Mouse (Mus musculus): ENCODE results near the gene Gm11172. TPM values are rescaled to one million over a fixed set of nuclear protein-coding genes. Genes with fewer than 3 reads are reported as not detected.

Gm11172 gene
- not detected in 2 replicates for polyA plus RNA-seq (2014; fragmentation: Nextera tagmentation; extraction: Ambion mirVana)

DNA sequence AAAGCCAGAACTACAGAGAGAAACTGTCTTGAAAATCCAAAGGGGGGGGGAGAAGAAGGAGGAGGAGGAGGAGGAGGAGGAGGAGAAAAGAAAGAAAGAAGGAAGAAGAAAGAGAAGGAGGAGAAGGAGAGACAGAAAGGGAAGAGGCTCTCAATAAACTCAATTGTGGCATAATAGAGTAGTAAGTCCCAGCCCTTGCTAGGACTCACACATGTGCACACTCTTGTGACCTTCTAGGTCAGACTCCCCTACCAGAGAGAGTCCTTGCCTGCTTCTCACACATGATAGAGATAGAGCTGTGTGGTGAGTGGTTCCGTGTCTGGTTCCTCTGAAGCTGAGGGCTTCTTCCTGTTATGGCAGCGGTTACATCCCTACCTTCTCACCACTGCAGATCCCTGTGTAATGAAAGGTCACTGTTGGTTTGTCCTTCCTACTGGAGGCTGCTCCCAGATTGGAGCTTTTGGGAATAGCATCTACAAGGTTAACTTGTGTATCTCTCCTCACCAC is at the start of gene Gm11172:
Gene Gm11172, plus strand, starts transcription at position 51 of the 507 bp plus-strand sequence.
- Histone ChIP-seq H3K36me3 (ENCODE audit: control insufficient read depth, insufficient read depth, low read length) (no peaks in the 10 kb centered on the region), H3K9me3 (ENCODE audit: control insufficient read depth, low read length) (no peaks in the 10 kb centered on the region), H3K4me1 (replicated peaks; ENCODE audit: control insufficient read depth, insufficient read depth, low read length) (no peaks in the 10 kb centered on the region), H3K27me3 (replicated peaks; ENCODE audit: control insufficient read depth, insufficient read depth, low read length) (no peaks in the 10 kb centered on the region), H3K4me2 (ENCODE audit: low read length) (no peak within 1 kb of the TSS), H3K27ac (ENCODE audit: low read depth) (no peak within 1 kb of the TSS), H3K9ac (ENCODE audit: low read length) (no peak within 1 kb of the TSS), H3K4me3 (ENCODE audit: low read depth, low read length) (no peak within 1 kb of the TSS)
- WGBS: 62% methylated on average over 2 of the region's 2 CpGs
- DNase-seq (ENCODE audit: low spot score): no peak
- ATAC-seq (replicated peaks; ENCODE audit: low FRiP score, low TSS enrichment, low read depth): no peak

DNA sequence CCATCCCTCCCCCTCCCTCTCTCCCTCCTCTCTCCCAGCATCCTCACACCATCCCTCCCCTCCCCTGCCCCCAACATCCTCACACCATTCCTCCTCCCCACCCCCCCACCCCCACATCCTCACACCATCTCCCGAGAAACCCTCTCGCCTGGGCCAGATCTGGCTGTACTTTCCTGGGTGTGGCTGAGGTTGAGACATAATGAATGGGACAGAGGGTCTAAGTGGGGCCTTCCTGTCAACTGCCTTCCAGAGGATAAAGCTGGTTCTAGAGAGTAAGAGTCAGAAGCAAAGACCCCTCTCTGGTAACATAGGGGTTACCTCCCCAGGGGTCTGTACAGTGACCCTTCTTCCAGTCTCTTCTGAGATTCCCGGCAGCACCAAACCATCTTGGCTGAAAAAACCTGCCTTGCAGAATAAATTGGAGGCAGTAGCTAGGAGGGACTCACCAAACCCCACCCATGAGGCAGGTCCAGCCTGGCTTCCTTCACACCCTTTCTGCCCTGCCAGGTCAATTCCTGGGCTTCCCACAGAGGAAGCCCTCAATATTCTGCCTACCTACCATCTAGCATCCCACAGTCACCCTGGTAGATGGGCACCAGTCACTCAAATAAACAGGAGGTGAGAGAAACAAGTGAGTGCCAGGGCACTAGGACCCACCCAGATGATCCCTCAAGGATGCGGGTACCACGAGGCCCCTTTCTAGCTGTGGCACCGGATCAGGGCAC is 49.0 kb upstream of the Gm11172 start:
- no peak overlapping the region for H3K4me3 ChIP-seq (ENCODE audit: low read depth, low read length)
- WGBS: 51% methylated on average over 6 of the region's 6 CpGs
- no peak overlapping the region for H3K27ac ChIP-seq (ENCODE audit: low read depth)
- no peaks in the 10 kb centered on the region for H3K27me3 ChIP-seq (replicated peaks; ENCODE audit: control insufficient read depth, insufficient read depth, low read length)
- no peaks in the 10 kb centered on the region for H3K9me3 ChIP-seq (ENCODE audit: control insufficient read depth, low read length)
- no peak for DNase-seq (ENCODE audit: low spot score)
- H3K4me2 ChIP-seq (ENCODE audit: low read length): no peak overlapping the region
- no peak overlapping the region for H3K9ac ChIP-seq (ENCODE audit: low read length)
- ATAC-seq (replicated peaks; ENCODE audit: low FRiP score, low TSS enrichment, low read depth): no peak
- 0 out of 2 replicates have a peak, but pooled peaks cover 2% of the 10 kb centered on the region for H3K4me1 ChIP-seq (replicated peaks; ENCODE audit: control insufficient read depth, insufficient read depth, low read length)
- H3K36me3 ChIP-seq (ENCODE audit: control insufficient read depth, insufficient read depth, low read length): no peaks in the 10 kb centered on the region

DNA sequence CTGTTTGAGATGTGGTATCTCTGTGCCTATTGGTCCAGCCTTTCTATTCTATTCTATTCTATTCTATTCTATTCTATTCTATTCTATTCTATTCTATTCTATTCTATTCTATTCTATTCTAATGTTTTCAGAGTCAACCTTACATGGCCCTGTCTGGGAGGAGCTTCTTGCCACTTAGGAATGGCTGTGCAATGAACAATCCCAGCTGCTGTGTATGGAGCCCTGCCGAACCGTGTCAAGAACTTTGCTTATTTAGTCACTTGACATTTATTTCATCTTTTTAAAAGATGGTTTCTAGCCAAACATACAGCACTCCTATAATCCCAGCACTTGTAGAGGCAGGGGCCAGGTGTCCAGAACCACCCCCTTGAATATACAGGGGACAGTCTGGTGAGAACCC is 48.4 kb upstream of the Gm11172 start:
- Histone ChIP-seq H3K4me3 (ENCODE audit: low read depth, low read length) (no peak overlapping the region), H3K4me2 (ENCODE audit: low read length) (no peak overlapping the region), H3K9ac (ENCODE audit: low read length) (no peak overlapping the region), H3K27me3 (replicated peaks; ENCODE audit: control insufficient read depth, insufficient read depth, low read length) (no peaks in the 10 kb centered on the region), H3K9me3 (ENCODE audit: control insufficient read depth, low read length) (no peaks in the 10 kb centered on the region), H3K4me1 (replicated peaks; ENCODE audit: control insufficient read depth, insufficient read depth, low read length) (0 out of 2 replicates have a peak, but pooled peaks cover 2% of the 10 kb centered on the region), H3K36me3 (ENCODE audit: control insufficient read depth, insufficient read depth, low read length) (no peaks in the 10 kb centered on the region), H3K27ac (ENCODE audit: low read depth) (no peak overlapping the region)
- DNase-seq (ENCODE audit: low spot score) (no peak), ATAC-seq (replicated peaks; ENCODE audit: low FRiP score, low TSS enrichment, low read depth) (0 out of 2 replicates have a peak, but pooled peaks have one; percentile 13)
- 27% methylated on average over 2 of the region's 2 CpGs for WGBS

DNA sequence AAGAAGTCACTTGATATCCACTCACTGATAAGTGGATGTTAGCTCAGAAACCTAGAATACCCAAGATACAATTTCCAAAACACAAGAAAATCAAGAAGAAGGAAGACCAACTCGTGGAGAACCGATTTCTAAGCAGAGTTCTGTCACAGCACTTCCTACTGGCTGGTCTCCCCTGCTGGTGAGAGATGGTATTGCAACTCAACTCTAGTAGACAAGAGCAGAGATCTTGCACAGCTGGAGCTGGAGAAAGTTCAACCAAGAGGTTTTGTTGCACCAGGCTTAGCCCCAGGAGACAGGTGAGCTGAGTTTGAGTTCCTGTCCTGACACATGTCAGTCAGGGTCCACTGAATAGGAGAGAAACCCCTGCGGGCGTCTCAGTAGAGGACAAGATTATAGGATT is 45.6 kb upstream of the Gm11172 start:
- no peak overlapping the region for H3K4me3 ChIP-seq (ENCODE audit: low read depth, low read length)
- 42% methylated on average over 4 of the region's 4 CpGs for WGBS
- H3K4me2 ChIP-seq (ENCODE audit: low read length): no peak overlapping the region
- ATAC-seq (replicated peaks; ENCODE audit: low FRiP score, low TSS enrichment, low read depth) (no peak), DNase-seq (ENCODE audit: low spot score) (peak; percentile 82)
- no peaks in the 10 kb centered on the region for H3K27me3 ChIP-seq (replicated peaks; ENCODE audit: control insufficient read depth, insufficient read depth, low read length)
- H3K9ac ChIP-seq (ENCODE audit: low read length): no peak overlapping the region
- no peaks in the 10 kb centered on the region for H3K9me3 ChIP-seq (ENCODE audit: control insufficient read depth, low read length)
- no peak overlapping the region for H3K27ac ChIP-seq (ENCODE audit: low read depth)
- 0 out of 2 replicates have a peak, but pooled peaks cover 2% of the 10 kb centered on the region for H3K4me1 ChIP-seq (replicated peaks; ENCODE audit: control insufficient read depth, insufficient read depth, low read length)
- H3K36me3 ChIP-seq (ENCODE audit: control insufficient read depth, insufficient read depth, low read length): no peaks in the 10 kb centered on the region

DNA sequence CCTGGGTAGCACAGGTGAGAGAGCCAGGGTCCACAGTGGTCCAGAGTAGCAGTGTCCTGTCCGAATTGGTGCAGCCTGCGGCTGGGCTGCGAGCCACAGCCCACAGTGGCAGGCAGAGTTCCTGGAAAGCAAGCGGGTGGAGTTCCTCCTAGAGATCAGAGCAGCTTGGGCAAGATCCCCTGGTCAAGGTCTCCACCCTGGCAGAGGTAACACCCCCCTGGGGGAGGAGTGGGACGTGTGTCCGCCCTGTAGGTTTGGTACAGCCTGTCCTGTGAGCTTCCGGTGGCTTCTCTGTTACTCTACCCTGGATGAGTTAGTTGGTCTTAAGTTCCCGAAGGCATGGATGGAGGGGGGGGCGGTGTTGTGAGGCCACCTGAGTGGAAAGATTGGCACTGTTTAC is 43.9 kb upstream of the Gm11172 start:
- WGBS: 51% methylated on average over 9 of the region's 9 CpGs
- ATAC-seq (replicated peaks; ENCODE audit: low FRiP score, low TSS enrichment, low read depth) (no peak), DNase-seq (ENCODE audit: low spot score) (no peak)
- Histone ChIP-seq H3K4me2 (ENCODE audit: low read length) (no peak overlapping the region), H3K9ac (ENCODE audit: low read length) (no peak overlapping the region), H3K36me3 (ENCODE audit: control insufficient read depth, insufficient read depth, low read length) (no peaks in the 10 kb centered on the region), H3K27ac (ENCODE audit: low read depth) (no peak overlapping the region), H3K9me3 (ENCODE audit: control insufficient read depth, low read length) (no peaks in the 10 kb centered on the region), H3K4me1 (replicated peaks; ENCODE audit: control insufficient read depth, insufficient read depth, low read length) (0 out of 2 replicates have a peak, but pooled peaks cover 2% of the 10 kb centered on the region), H3K4me3 (ENCODE audit: low read depth, low read length) (no peak overlapping the region), H3K27me3 (replicated peaks; ENCODE audit: control insufficient read depth, insufficient read depth, low read length) (no peaks in the 10 kb centered on the region)

DNA sequence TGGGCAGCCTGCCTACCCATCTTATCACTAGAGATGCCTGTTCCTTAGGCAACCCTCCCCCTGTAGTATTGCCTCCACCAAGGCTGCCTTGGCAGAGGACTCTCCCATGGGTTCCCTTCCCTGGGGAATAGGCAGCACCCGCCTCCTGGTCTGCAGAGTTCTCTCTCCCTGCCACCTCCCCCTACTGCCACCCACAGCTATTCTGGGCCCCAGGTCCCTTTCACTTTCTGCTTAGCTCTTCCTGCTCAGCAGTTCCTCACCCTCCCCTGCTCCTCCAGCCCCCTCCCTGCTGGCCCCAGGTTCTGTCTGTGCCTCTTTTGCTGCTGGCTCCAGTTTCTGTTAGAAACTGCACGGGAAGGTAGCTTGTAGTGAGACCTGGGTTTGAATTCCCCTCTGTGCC is 43.1 kb upstream of the Gm11172 start:
- H3K27ac ChIP-seq (ENCODE audit: low read depth): no peak overlapping the region
- whole genome bisulfite sequencing: 55% methylated on average over 2 of the region's 2 CpGs
- ATAC-seq (replicated peaks; ENCODE audit: low FRiP score, low TSS enrichment, low read depth): no peak

DNA sequence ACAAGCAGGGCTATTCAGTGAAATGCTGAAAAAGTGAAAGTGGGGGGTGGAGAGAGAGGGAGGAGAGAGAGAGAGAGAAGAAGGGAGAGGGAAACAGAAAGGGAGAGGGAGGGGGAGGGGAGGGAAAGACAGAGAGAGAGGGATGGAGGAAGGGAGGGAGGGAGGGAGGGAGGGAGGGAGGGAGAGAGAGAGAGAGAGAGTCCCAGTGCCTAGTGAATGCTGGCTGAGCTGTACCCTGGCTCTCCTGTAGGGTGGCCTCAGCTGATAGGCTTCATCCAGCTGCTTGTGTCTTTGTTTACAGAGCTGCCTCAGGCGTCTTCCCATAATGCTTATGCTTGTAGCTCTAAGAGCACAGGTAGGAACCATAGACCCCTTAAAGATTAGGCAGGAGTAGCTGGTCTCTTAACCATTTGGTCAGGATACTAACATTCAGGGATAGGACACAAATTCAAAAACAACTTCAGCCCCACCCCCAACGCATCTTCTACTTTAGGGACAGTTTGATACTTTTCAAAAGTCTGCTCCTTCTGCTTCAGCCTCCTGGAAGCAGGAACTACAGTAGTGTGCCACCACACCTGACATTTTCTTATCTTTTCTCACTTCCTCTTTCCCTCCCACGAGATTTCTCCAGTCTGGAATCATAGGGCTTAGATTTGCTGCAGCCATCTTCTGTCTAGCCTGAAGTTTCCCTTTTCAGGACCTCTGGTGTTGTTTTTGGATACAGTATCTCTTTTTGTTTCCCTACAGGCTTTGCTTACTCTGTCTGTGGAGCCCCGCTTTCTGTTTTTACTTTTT is 42.0 kb upstream of the Gm11172 start:
- ATAC-seq (replicated peaks; ENCODE audit: low FRiP score, low TSS enrichment, low read depth): no peak; the same call in 1 of the 2 replicates
- Histone ChIP-seq H3K4me2 (ENCODE audit: low read length) (no peak overlapping the region), H3K9ac (ENCODE audit: low read length) (no peak overlapping the region), H3K9me3 (ENCODE audit: control insufficient read depth, low read length) (no peaks in the 10 kb centered on the region), H3K27me3 (replicated peaks; ENCODE audit: control insufficient read depth, insufficient read depth, low read length) (no peaks in the 10 kb centered on the region), H3K4me1 (replicated peaks; ENCODE audit: control insufficient read depth, insufficient read depth, low read length) (no peaks in the 10 kb centered on the region), H3K4me3 (ENCODE audit: low read depth, low read length) (no peak overlapping the region), H3K27ac (ENCODE audit: low read depth) (no peak overlapping the region), H3K36me3 (ENCODE audit: control insufficient read depth, insufficient read depth, low read length) (no peaks in the 10 kb centered on the region)
- WGBS: 42% methylated on average over 4 of the region's 4 CpGs
- no peak for DNase-seq (ENCODE audit: low spot score)

More for the DNA sequence above, 43.1 kb upstream of the Gm11172 start:
- no peak for DNase-seq (ENCODE audit: low spot score)
- Histone ChIP-seq H3K9ac (ENCODE audit: low read length) (no peak overlapping the region), H3K4me2 (ENCODE audit: low read length) (no peak overlapping the region), H3K36me3 (ENCODE audit: control insufficient read depth, insufficient read depth, low read length) (no peaks in the 10 kb centered on the region), H3K4me3 (ENCODE audit: low read depth, low read length) (no peak overlapping the region), H3K27me3 (replicated peaks; ENCODE audit: control insufficient read depth, insufficient read depth, low read length) (no peaks in the 10 kb centered on the region), H3K4me1 (replicated peaks; ENCODE audit: control insufficient read depth, insufficient read depth, low read length) (no peaks in the 10 kb centered on the region), H3K9me3 (ENCODE audit: control insufficient read depth, low read length) (no peaks in the 10 kb centered on the region)

DNA sequence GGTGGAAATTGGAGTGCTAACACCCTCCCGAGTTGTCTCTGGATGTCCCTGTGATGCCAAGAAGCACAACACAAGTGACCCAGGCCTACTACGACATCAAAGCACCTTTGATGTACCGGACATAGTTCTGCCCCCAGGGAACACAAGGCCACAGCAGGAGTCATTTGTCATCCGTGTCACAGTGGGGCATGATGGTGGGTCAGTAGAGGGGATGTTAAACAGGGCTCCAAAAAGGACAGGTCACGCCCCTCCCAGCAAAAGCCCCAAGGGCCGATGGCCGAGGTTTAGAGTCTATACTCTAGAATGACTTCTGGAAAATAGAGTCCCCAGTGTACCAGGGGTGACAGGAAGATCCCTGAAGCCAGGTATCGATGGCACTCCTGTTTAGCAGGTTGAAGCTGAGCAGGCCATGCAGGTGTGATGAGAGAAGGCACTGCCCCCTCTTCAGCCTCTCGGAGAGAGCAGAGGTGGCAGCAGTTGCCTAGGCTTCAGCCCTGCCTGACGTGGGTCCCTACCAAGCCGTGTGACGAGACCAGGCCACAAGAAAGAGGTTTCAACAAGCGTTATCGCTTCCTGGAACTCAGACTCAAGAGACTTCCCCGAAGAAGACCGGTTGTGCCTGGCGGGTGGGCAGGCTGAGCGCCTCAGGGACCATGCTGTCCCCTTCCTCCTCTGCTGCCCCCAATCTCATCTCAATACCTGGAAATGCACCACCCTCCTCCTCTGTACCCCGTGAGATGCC is 40.8 kb upstream of the Gm11172 start:
- no peak overlapping the region for H3K9ac ChIP-seq (ENCODE audit: low read length)
- no peaks in the 10 kb centered on the region for H3K36me3 ChIP-seq (ENCODE audit: control insufficient read depth, insufficient read depth, low read length)
- no peak for DNase-seq (ENCODE audit: low spot score)
- H3K4me3 ChIP-seq (ENCODE audit: low read depth, low read length): no peak overlapping the region
- H3K27me3 ChIP-seq (replicated peaks; ENCODE audit: control insufficient read depth, insufficient read depth, low read length): no peaks in the 10 kb centered on the region
- no peak overlapping the region for H3K4me2 ChIP-seq (ENCODE audit: low read length)
- no peak overlapping the region for H3K27ac ChIP-seq (ENCODE audit: low read depth)
- WGBS: 62% methylated on average over 19 of the region's 19 CpGs
- no peaks in the 10 kb centered on the region for H3K9me3 ChIP-seq (ENCODE audit: control insufficient read depth, low read length)
- no peak for ATAC-seq (replicated peaks; ENCODE audit: low FRiP score, low TSS enrichment, low read depth)
- H3K4me1 ChIP-seq (replicated peaks; ENCODE audit: control insufficient read depth, insufficient read depth, low read length): no peaks in the 10 kb centered on the region

All from intestine, embryonic 14.5 days (tissue).